Mouse (Mus musculus): ENCODE data around the gene Mrc1. TPM values are rescaled to one million over a fixed set of nuclear protein-coding genes. Genes with fewer than 3 reads are reported as not detected.
"Not testable (repeated sequence)": the region's sequence is repeated elsewhere in the genome, so short reads cannot be mapped to it uniquely, and the experiment has no call there.

The Mrc1 gene
- total RNA-seq (2014; rRNA removed), result 42.8 and 49.4 TPM in 2 replicates
- 2.1 and 2.7 TPM in 2 replicates for polyA plus RNA-seq (2012; rRNA removed)

DNA sequence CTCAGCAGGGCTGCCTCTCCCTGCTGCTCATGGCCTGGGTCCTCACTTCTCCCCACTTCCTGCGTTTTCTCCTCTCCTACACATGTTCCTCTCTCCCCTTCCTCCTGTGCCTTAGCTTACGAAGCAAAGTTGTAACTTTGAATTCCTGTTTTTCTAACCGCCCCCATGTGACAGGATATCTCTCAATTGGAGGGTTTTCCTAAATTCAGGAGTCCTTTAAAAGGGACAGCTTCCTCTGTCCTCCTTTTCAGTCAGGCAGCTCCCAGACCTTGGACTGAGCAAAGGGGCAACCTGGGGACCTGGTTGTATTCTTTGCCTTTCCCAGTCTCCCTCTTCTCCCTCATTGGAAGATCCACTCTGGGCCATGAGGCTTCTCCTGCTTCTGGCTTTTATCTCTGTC lies at the start of gene Mrc1:
Gene Mrc1 (plus strand): TSS at position 244 of the 400 bp plus-strand sequence.
- peak within 1 kb of the TSS; percentile 92 for H3K27ac ChIP-seq (replicated peaks; ENCODE audit: insufficient read depth, low read depth, low read length)
- WGBS, result 42% methylated on average over 3 of the region's 3 CpGs

DNA sequence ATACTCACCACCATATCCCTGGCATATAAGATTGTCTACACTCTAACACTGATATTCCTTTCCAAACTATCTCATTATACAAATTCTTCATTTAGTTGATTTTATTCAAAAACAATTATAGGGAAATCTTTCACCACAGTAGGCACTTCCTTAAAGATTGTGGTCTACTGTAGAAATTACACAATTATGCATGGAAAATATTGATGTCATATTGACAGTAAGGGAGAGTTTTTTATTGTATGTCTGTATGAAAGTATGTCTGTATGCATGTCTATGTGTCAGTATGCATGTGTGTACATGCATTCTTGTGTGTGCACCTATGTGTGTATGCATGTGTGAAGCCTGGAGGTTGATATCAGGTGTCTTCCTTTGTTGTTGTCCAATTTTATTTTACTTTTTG lies 44.8 kb upstream of the Mrc1 start:
- no peak for TF ChIP-seq POLR2A (IDR thresholded peaks at IDR 0.05; ENCODE audit: extremely low read depth, insufficient read depth, low read length)
- TF ChIP-seq CTCF (IDR thresholded peaks at IDR 0.05; ENCODE audit: low read depth, low read length), result no peak
- no peak for DNase-seq (ENCODE audit: extremely low read depth, low read depth, low spot score)

More for the DNA sequence above, at the start of gene Mrc1:
- Histone ChIP-seq H3K36me3 (ENCODE audit: control insufficient read depth, insufficient read depth, low read length) (no peaks in the 10 kb centered on the region), H3K79me2 (ENCODE audit: control insufficient read depth, insufficient read depth, low read length) (no peaks in the 10 kb centered on the region; the same call in 1 of the 2 replicates), H3K4me1 (ENCODE audit: control insufficient read depth, insufficient read depth, low read length) (no peaks in the 10 kb centered on the region), H3K4me3 (ENCODE audit: insufficient read depth, low read depth, low read length) (peak within 1 kb of the TSS; percentile 55), H3K9ac (ENCODE audit: low read depth, low read length) (peak within 1 kb of the TSS; percentile 74), H3K27me3 (ENCODE audit: control insufficient read depth, insufficient read depth, low read length) (no peaks in the 10 kb centered on the region)
- TF ChIP-seq POLR2A (IDR thresholded peaks at IDR 0.05; ENCODE audit: extremely low read depth, insufficient read depth, low read length) (no peak), CTCF (IDR thresholded peaks at IDR 0.05; ENCODE audit: low read depth, low read length) (no peak)
- DNase-seq (ENCODE audit: extremely low read depth, low read depth, low spot score), result peak; percentile 35

DNA sequence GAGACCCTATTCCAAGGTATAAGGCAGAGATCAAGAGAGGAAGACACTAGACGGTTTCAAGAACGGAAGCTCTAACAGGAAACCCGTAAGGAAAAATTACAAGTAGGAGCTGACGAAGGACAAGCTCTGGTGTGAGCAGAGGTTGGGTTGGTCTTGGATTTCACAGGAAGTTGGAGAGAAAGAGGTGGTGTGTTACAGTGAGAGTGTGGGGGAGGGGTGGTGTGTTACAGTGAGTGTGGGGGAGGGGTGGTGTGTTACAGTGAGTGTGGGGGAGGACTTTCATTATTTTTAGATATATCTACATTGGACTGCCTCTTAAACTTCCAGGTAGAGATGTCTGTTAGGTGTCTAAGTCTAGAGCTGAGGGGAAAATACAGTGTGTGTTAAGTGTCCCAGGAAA lies 38.5 kb upstream of the Mrc1 start:
- Histone ChIP-seq H3K36me3 (ENCODE audit: control insufficient read depth, insufficient read depth, low read length) (no peaks in the 10 kb centered on the region), H3K4me3 (ENCODE audit: insufficient read depth, low read depth, low read length) (no peak overlapping the region), H3K79me2 (ENCODE audit: control insufficient read depth, insufficient read depth, low read length) (no peaks in the 10 kb centered on the region), H3K4me1 (ENCODE audit: control insufficient read depth, insufficient read depth, low read length) (no peaks in the 10 kb centered on the region), H3K9ac (ENCODE audit: low read depth, low read length) (no peak overlapping the region), H3K27me3 (ENCODE audit: control insufficient read depth, insufficient read depth, low read length) (no peaks in the 10 kb centered on the region), H3K27ac (replicated peaks; ENCODE audit: insufficient read depth, low read depth, low read length) (no peak overlapping the region)
- no peak for TF ChIP-seq CTCF (IDR thresholded peaks at IDR 0.05; ENCODE audit: low read depth, low read length)
- no peak for TF ChIP-seq POLR2A (IDR thresholded peaks at IDR 0.05; ENCODE audit: extremely low read depth, insufficient read depth, low read length)
- WGBS, result 76% methylated on average over 4 of the region's 4 CpGs
- DNase-seq (ENCODE audit: extremely low read depth, low read depth, low spot score), result no peak

More for the DNA sequence above, 44.8 kb upstream of the Mrc1 start:
- no peaks in the 10 kb centered on the region for H3K79me2 ChIP-seq (ENCODE audit: control insufficient read depth, insufficient read depth, low read length)
- no peak overlapping the region for H3K4me3 ChIP-seq (ENCODE audit: insufficient read depth, low read depth, low read length)
- H3K27me3 ChIP-seq (ENCODE audit: control insufficient read depth, insufficient read depth, low read length), result no peaks in the 10 kb centered on the region; the same call in 1 of the 2 replicates
- H3K4me1 ChIP-seq (ENCODE audit: control insufficient read depth, insufficient read depth, low read length), result no peaks in the 10 kb centered on the region
- no peak overlapping the region for H3K27ac ChIP-seq (replicated peaks; ENCODE audit: insufficient read depth, low read depth, low read length)
- no peaks in the 10 kb centered on the region for H3K36me3 ChIP-seq (ENCODE audit: control insufficient read depth, insufficient read depth, low read length)
- no peak overlapping the region for H3K9ac ChIP-seq (ENCODE audit: low read depth, low read length)

DNA sequence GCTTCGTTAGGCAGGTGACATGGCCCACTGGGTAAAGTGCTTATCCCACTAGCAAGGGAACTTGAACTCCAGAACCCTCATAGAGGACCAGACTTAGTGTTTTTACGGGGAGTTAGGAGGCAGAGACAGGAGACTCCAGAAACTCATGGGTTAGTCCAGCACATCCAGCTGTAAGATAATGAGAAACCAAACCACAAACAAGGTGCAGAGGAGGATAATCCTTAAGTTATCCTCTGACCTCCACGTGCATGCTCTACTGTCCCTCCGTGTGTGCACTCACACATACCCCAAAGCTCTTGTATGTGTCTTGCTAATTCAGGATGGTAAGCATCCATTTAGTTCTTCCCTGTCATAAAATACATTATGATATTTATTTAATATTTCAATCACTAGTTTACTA lies 37.6 kb upstream of the Mrc1 start:
- no peak for DNase-seq (ENCODE audit: extremely low read depth, low read depth, low spot score)
- Histone ChIP-seq H3K4me3 (ENCODE audit: insufficient read depth, low read depth, low read length) (no peak overlapping the region), H3K27ac (replicated peaks; ENCODE audit: insufficient read depth, low read depth, low read length) (no peak overlapping the region), H3K9ac (ENCODE audit: low read depth, low read length) (no peak overlapping the region), H3K4me1 (ENCODE audit: control insufficient read depth, insufficient read depth, low read length) (no peaks in the 10 kb centered on the region), H3K36me3 (ENCODE audit: control insufficient read depth, insufficient read depth, low read length) (no peaks in the 10 kb centered on the region), H3K79me2 (ENCODE audit: control insufficient read depth, insufficient read depth, low read length) (no peaks in the 10 kb centered on the region), H3K27me3 (ENCODE audit: control insufficient read depth, insufficient read depth, low read length) (no peaks in the 10 kb centered on the region)
- WGBS, result 81% methylated on average over 4 of the region's 4 CpGs
- no peak for TF ChIP-seq CTCF (IDR thresholded peaks at IDR 0.05; ENCODE audit: low read depth, low read length)
- TF ChIP-seq POLR2A (IDR thresholded peaks at IDR 0.05; ENCODE audit: extremely low read depth, insufficient read depth, low read length), result no peak

DNA sequence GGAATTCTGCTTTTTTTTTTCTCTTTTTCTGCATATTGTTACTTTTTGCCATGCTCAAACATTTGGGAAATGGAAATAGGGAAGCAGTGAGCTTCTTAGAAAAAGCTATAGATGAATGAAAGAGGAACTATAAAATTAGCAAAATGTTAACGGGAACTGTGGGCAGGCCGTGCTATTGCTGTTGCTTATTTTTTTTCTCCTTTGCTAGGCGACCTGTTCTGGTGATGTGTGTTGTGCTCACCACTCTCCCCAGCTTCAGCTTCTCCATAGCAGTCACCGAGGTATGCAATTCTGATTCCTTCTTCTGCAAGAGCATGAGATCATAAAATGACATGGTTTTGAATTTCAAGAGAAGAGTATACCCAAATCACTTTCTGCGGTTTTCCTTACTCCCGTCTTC lies 37.1 kb upstream of the Mrc1 start:
- Histone ChIP-seq H3K4me1 (ENCODE audit: control insufficient read depth, insufficient read depth, low read length) (no peaks in the 10 kb centered on the region), H3K27ac (replicated peaks; ENCODE audit: insufficient read depth, low read depth, low read length) (no peak overlapping the region), H3K36me3 (ENCODE audit: control insufficient read depth, insufficient read depth, low read length) (no peaks in the 10 kb centered on the region), H3K79me2 (ENCODE audit: control insufficient read depth, insufficient read depth, low read length) (no peaks in the 10 kb centered on the region), H3K9ac (ENCODE audit: low read depth, low read length) (no peak overlapping the region), H3K4me3 (ENCODE audit: insufficient read depth, low read depth, low read length) (no peak overlapping the region), H3K27me3 (ENCODE audit: control insufficient read depth, insufficient read depth, low read length) (no peaks in the 10 kb centered on the region)
- peak; percentile 16 for DNase-seq (ENCODE audit: extremely low read depth, low read depth, low spot score)
- no peak for TF ChIP-seq CTCF (IDR thresholded peaks at IDR 0.05; ENCODE audit: low read depth, low read length)
- TF ChIP-seq POLR2A (IDR thresholded peaks at IDR 0.05; ENCODE audit: extremely low read depth, insufficient read depth, low read length), result no peak
- WGBS, result 82% methylated on average over 6 of the region's 6 CpGs

DNA sequence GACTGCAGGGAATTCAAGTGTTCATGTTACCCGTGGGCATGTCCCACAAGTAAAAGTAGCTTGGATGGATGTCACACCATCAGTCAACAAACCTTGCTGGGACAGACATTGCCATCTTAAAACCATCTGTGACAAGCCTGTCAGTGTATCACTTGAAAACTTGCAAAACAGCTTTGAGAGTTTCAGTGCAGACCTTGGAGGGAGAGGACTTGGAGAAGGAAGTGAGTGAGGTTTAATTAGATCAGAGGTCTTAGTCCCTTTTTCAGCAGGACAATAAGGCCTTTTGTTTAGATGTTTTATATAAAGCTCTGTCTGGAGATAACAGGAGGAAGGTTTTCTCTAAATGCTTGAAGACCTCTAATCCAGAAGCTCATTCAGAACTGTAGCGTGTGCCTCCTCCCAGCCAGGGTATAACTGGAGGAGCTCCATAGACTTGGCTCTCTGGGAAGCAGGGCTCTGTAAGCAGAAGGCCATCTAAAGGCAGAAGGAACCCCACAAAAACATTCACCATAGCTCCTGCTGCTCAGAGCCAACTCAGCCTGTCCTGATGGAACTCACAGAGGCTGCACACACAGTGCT lies 30.8 kb upstream of the Mrc1 start:
- H3K9ac ChIP-seq (ENCODE audit: low read depth, low read length); H3K4me3 ChIP-seq (ENCODE audit: insufficient read depth, low read depth, low read length); H3K27ac ChIP-seq (replicated peaks; ENCODE audit: insufficient read depth, low read depth, low read length); H3K36me3 ChIP-seq (ENCODE audit: control insufficient read depth, insufficient read depth, low read length); DNase-seq (ENCODE audit: extremely low read depth, low read depth, low spot score); H3K79me2 ChIP-seq (ENCODE audit: control insufficient read depth, insufficient read depth, low read length); H3K27me3 ChIP-seq (ENCODE audit: control insufficient read depth, insufficient read depth, low read length); H3K4me1 ChIP-seq (ENCODE audit: control insufficient read depth, insufficient read depth, low read length): not testable (repeated sequence)
- WGBS, result 60% methylated on average over 1 of the region's 2 CpGs
